Mouse (Mus musculus) cerebellum, adult 11 months (tissue): ENCODE measurements at regions not wholly inside any gene's neighbourhood (a gene's known extent, or its start where the extent isn't known, plus 50 kb on each side); places are given as distances from the start of the nearest gene placed in this dataset.

ENCODE experiments used
- DNase-seq: peaks from one replicate; pipeline ENCODE4 v3.0.0; 2022

GRCm38 (mm10) chr4:68179551-68179950 lies 774.6 kb downstream of the Brinp1 start:
- no peak for DNase-seq

GRCm38 (mm10) chr4:68156499-68156898 lies 797.7 kb downstream of the Brinp1 start:
- DNase-seq = no peak

GRCm38 (mm10) chr4:68148483-68149069 lies 805.6 kb downstream of the Brinp1 start:
- DNase-seq = no peak

GRCm38 (mm10) chr4:68128124-68128523 lies 826.1 kb downstream of the Brinp1 start:
- DNase-seq = no peak

- no peak for DNase-seq
These were observed 839.7 kb downstream of the Brinp1 start for GRCm38 (mm10) chr4:68114502-68114901.

- no peak for DNase-seq
These were observed 868.9 kb downstream of the Brinp1 start for GRCm38 (mm10) chr4:68085255-68085654.

- DNase-seq = no peak
These were observed 897.2 kb downstream of the Brinp1 start for GRCm38 (mm10) chr4:68056813-68057578.

GRCm38 (mm10) chr4:68022891-68023303 lies 931.3 kb downstream of the Brinp1 start:
- DNase-seq = peak; percentile 62

GRCm38 (mm10) chr4:68011371-68011770 lies 942.8 kb downstream of the Brinp1 start:
- no peak for DNase-seq

GRCm38 (mm10) chr4:67994796-67995283 lies 959.4 kb downstream of the Brinp1 start:
- DNase-seq = no peak

GRCm38 (mm10) chr4:67963456-67963855 lies 990.7 kb downstream of the Brinp1 start:
- DNase-seq = no peak

GRCm38 (mm10) chr4:67948000-67948399 lies 1006.2 kb downstream of the Brinp1 start:
- no peak for DNase-seq

- DNase-seq = no peak
These were observed 1021.7 kb downstream of the Brinp1 start for GRCm38 (mm10) chr4:67932481-67932880.

- no peak for DNase-seq
These were observed 1055.1 kb downstream of the Brinp1 start for GRCm38 (mm10) chr4:67899109-67899508.

- peak; percentile 12 for DNase-seq
These were observed 1062.1 kb downstream of the Brinp1 start for GRCm38 (mm10) chr4:67891946-67892575.

- peak; percentile 60 for DNase-seq
These were observed 1060.6 kb downstream of the Tlr4 start for GRCm38 (mm10) chr4:67887954-67888353.

- DNase-seq = no peak
These were observed 1057.8 kb downstream of the Tlr4 start for GRCm38 (mm10) chr4:67885204-67885603.

- DNase-seq = no peak
These were observed 1034.8 kb downstream of the Tlr4 start for GRCm38 (mm10) chr4:67862218-67862617.

GRCm38 (mm10) chr4:67861801-67862200 lies 1034.4 kb downstream of the Tlr4 start:
- no peak for DNase-seq

GRCm38 (mm10) chr4:67853001-67853400 lies 1025.6 kb downstream of the Tlr4 start:
- no peak for DNase-seq

GRCm38 (mm10) chr4:67833397-67833796 lies 1006.0 kb downstream of the Tlr4 start:
- no peak for DNase-seq

- peak; percentile 13 for DNase-seq
These were observed 998.1 kb downstream of the Tlr4 start for GRCm38 (mm10) chr4:67825484-67825883.

- DNase-seq = no peak
These were observed 968.7 kb downstream of the Tlr4 start for GRCm38 (mm10) chr4:67796050-67796449.
